16 mouse cellular contexts compared by ENCODE assay signal in the genomic region with DNA sequence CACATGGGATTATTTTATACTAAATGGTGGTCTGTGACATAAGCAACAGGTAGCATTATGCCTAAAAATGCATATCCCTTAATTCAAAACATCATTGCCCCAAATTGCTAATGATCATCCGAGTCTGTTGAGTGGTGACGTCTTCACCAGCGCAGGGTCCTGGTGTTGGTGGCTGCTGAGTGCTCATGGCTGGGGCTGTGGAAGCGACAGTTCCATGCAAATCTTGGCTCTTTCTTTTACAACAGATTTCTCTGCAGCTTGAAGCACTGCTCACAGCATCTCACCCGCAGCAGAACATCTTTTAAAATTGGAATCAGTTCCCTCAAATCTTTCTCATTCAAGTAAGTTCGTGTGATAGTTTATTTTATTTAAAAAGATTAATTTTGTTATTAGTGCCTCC.
"Had no signal": no experiment of that assay in that cellular context is flagged by ENCODE, and none has a peak within 500 bp of the region (broad histone marks: within the 10 kb centered on the region; RNA-seq: fewer than 3 reads in every experiment).

No protein-coding gene starts in this region.

- H3K27me3 ChIP-seq: limb, embryonic 15.5 days; liver, embryonic 12.5 days; neural tube, embryonic 12.5 days had no signal

- ATAC-seq: hindbrain, embryonic 16.5 days; inflammation-experienced regulatory T-cells, adult 6 months; intestine, postnatal 0 days; liver, embryonic 12.5 days had no signal

- H3K4me3 ChIP-seq: limb, embryonic 15.5 days; liver, embryonic 12.5 days; midbrain, embryonic 10.5 days; neural tube, embryonic 12.5 days had no signal

- H3K9ac ChIP-seq: limb, embryonic 15.5 days; liver, embryonic 12.5 days; lung, embryonic 14.5 days; neural tube, embryonic 12.5 days had no signal

- H3K36me3 ChIP-seq: limb, embryonic 15.5 days; liver, embryonic 12.5 days; midbrain, embryonic 10.5 days; neural tube, embryonic 12.5 days had no signal

- H3K9me3 ChIP-seq: limb, embryonic 15.5 days; neural tube, embryonic 12.5 days had no signal

- H3K4me1 ChIP-seq: limb, embryonic 15.5 days; liver, embryonic 12.5 days; midbrain, embryonic 10.5 days; neural tube, embryonic 12.5 days had no signal

- DNase-seq: kidney, adult 9 months; lung, embryonic 14.5 days; lung, postnatal 10 days; lung, postnatal 4 days; midbrain, embryonic 14.5 days; thymus, adult 18-20 months; thymus, postnatal 14 days had no signal

- H3K27ac ChIP-seq: kidney, postnatal 0 days; limb, embryonic 15.5 days; liver, embryonic 12.5 days; midbrain, embryonic 10.5 days; neural tube, embryonic 12.5 days; stomach, postnatal 0 days had no signal

- H3K4me2 ChIP-seq: limb, embryonic 15.5 days; liver, embryonic 12.5 days; lung, embryonic 14.5 days; neural tube, embryonic 12.5 days had no signal
